Mouse (Mus musculus): ENCODE measurements around the gene Lrrfip1. TPM values are rescaled to one million over a fixed set of nuclear protein-coding genes. Genes with fewer than 3 reads are reported as not detected.

Lrrfip1 gene
- total and polyA plus RNA-seq, 2 experiments from 2014 or later, result 120 to 168 TPM

DNA sequence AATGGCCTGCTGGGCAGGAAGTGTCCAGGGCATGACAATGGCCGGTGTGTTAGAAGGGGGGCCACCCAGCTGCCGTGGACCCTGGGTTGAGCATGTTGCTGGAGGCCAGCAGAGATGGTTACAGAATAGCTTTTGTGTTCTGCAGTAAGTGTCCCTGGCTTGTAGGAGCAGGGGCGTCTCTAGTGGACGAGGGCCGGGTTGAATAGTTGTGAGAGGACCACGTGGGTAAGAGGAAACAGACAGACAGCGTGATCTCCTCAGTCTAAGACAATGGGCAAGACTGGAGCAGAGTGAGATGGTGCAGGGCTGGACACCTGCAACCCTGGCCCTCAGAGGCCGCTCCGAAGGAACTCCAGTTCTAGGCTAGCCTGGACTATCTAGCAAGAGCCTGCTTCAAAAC is 57.2 kb downstream of the Lrrfip1 start:
- peak overlapping the region; percentile 83 for H3K4me2 ChIP-seq (ENCODE audit: low read depth, low read length)
- TF ChIP-seq CTCF (IDR thresholded peaks at IDR 0.05; ENCODE audit: low read depth) (no peak), EP300 (IDR thresholded peaks at IDR 0.05; ENCODE audit: low read depth) (no peak)
- ATAC-seq (ENCODE audit: insufficient read depth, low read depth) (no peak), DNase-seq (ENCODE audit: low spot score) (no peak)
- H3K4me1 ChIP-seq (ENCODE audit: control insufficient read depth, insufficient read depth), result peaks cover 72% of the 10 kb centered on the region
- H3K9ac ChIP-seq (replicated peaks; ENCODE audit: low read depth, low read length), result 0 out of 2 replicates have a peak overlapping the region, but pooled peaks have one; percentile 88
- no peaks in the 10 kb centered on the region for H3K9me3 ChIP-seq (replicated peaks; ENCODE audit: control insufficient read depth, low read length)
- H3K27me3 ChIP-seq (ENCODE audit: control insufficient read depth, insufficient read depth, low read length), result no peaks in the 10 kb centered on the region
- peak overlapping the region; percentile 99 for H3K27ac ChIP-seq (ENCODE audit: low read depth)
- no peaks in the 10 kb centered on the region for H3K36me3 ChIP-seq (replicated peaks; ENCODE audit: control insufficient read depth, insufficient read depth, low read length)
- H3K4me3 ChIP-seq (ENCODE audit: low read depth, low read length), result peak overlapping the region; percentile 69; the same call in 1 of the 2 replicates
- 28% methylated on average over 9 of the region's 9 CpGs for WGBS

DNA sequence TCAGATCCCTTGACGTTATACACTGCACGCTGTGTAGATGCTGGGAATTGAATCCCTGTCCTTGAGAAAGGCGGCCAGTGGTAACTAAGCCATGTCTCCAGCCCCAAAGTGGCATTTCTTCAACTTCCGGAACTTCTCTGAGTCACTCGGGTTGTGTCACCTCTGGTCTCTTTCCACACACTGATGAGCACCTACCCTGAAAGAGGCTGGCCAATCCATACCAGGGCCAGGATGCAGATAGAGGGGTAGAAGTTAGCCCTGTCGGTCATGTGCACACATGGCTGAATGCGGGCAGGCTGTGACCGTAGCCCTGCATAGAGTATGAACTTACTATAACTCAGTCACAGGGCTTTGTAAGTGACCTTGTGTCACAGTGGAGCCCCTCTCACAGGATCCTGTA is 57.9 kb downstream of the Lrrfip1 start:
- WGBS, result 38% methylated on average over 8 of the region's 8 CpGs
- H3K4me2 ChIP-seq (ENCODE audit: low read depth, low read length), result peak overlapping the region; percentile 83
- H3K27ac ChIP-seq (ENCODE audit: low read depth), result peak overlapping the region; percentile 99
- H3K27me3 ChIP-seq (ENCODE audit: control insufficient read depth, insufficient read depth, low read length), result no peaks in the 10 kb centered on the region
- peaks cover 75% of the 10 kb centered on the region for H3K4me1 ChIP-seq (ENCODE audit: control insufficient read depth, insufficient read depth)
- H3K4me3 ChIP-seq (ENCODE audit: low read depth, low read length), result peak overlapping the region; percentile 69; the same call in 1 of the 2 replicates
- no peaks in the 10 kb centered on the region for H3K9me3 ChIP-seq (replicated peaks; ENCODE audit: control insufficient read depth, low read length)
- peak overlapping the region; percentile 38; the same call in 1 of the 2 replicates for H3K9ac ChIP-seq (replicated peaks; ENCODE audit: low read depth, low read length)
- no peaks in the 10 kb centered on the region for H3K36me3 ChIP-seq (replicated peaks; ENCODE audit: control insufficient read depth, insufficient read depth, low read length)
- DNase-seq (ENCODE audit: low spot score) (no peak), ATAC-seq (ENCODE audit: insufficient read depth, low read depth) (no peak)
- TF ChIP-seq CTCF (IDR thresholded peaks at IDR 0.05; ENCODE audit: low read depth), result no peak
- TF ChIP-seq EP300 (IDR thresholded peaks at IDR 0.05; ENCODE audit: low read depth), result no peak

DNA sequence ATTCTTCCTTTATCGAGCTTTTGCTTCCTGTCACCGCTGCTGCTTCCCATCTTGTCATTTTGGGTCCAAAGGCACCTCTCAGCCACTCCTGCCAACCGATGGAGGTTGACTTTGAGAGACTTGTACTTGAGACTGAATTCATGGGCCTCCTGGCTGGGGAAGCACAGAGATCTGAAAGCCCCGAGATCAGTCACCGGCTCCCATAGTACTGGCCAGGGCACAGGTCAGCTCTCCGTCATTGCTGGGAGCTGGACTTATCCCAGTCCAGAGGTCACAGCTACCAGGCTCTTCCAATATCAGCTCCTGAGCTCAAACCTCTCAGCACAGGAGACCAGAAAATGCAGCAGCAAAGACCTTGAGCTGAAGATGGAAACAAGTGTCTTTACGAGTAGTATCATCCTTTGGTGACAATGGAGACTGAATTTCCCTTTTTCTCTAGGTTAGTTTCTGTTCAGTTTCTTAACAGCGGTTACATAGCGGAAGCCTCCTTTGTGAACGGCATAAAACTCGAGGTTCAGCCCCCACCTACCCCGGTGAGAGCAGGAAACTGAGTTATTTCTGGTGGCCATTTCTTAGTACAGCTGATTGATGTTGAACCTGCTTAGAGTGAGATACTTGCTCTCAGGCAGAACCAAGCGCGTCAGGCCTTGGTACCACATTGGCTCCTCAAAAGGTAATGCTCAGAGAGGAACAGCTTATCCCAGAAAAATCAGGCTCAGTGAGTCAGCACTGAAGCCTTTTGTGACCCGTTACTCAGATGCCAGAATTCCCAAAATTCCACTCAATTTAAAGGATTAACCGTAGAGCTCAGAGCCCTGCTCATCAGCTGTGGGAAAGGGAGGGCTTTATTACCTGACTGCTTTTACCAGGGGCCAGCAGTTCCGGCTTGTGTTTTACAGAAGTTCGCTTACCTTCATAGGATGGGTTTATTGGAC is 59.0 kb downstream of the Lrrfip1 start:
- Histone ChIP-seq H3K4me3 (ENCODE audit: low read depth, low read length) (peak overlapping the region; percentile 16; the same call in 1 of the 2 replicates), H3K9ac (replicated peaks; ENCODE audit: low read depth, low read length) (peak overlapping the region; percentile 38; the same call in 1 of the 2 replicates), H3K9me3 (replicated peaks; ENCODE audit: control insufficient read depth, low read length) (no peaks in the 10 kb centered on the region), H3K4me2 (ENCODE audit: low read depth, low read length) (peak overlapping the region; percentile 83), H3K27ac (ENCODE audit: low read depth) (peak overlapping the region; percentile 99), H3K36me3 (replicated peaks; ENCODE audit: control insufficient read depth, insufficient read depth, low read length) (no peaks in the 10 kb centered on the region), H3K4me1 (ENCODE audit: control insufficient read depth, insufficient read depth) (peaks cover 75% of the 10 kb centered on the region), H3K27me3 (ENCODE audit: control insufficient read depth, insufficient read depth, low read length) (no peaks in the 10 kb centered on the region)
- WGBS, result 36% methylated on average over 18 of the region's 18 CpGs
- no peak for TF ChIP-seq EP300 (IDR thresholded peaks at IDR 0.05; ENCODE audit: low read depth)
- no peak for TF ChIP-seq CTCF (IDR thresholded peaks at IDR 0.05; ENCODE audit: low read depth)
- ATAC-seq (ENCODE audit: insufficient read depth, low read depth), result no peak
- no peak for DNase-seq (ENCODE audit: low spot score)

- no peak for TF ChIP-seq EP300 (IDR thresholded peaks at IDR 0.05; ENCODE audit: low read depth)
- no peak for TF ChIP-seq CTCF (IDR thresholded peaks at IDR 0.05; ENCODE audit: low read depth)
- Histone ChIP-seq H3K4me3 (ENCODE audit: low read depth, low read length) (no peak overlapping the region), H3K9ac (replicated peaks; ENCODE audit: low read depth, low read length) (no peak overlapping the region), H3K36me3 (replicated peaks; ENCODE audit: control insufficient read depth, insufficient read depth, low read length) (no peaks in the 10 kb centered on the region), H3K27me3 (ENCODE audit: control insufficient read depth, insufficient read depth, low read length) (no peaks in the 10 kb centered on the region), H3K9me3 (replicated peaks; ENCODE audit: control insufficient read depth, low read length) (no peaks in the 10 kb centered on the region), H3K4me1 (ENCODE audit: control insufficient read depth, insufficient read depth) (peaks cover 81% of the 10 kb centered on the region), H3K27ac (ENCODE audit: low read depth) (peak overlapping the region; percentile 99), H3K4me2 (ENCODE audit: low read depth, low read length) (no peak overlapping the region)
- ATAC-seq (ENCODE audit: insufficient read depth, low read depth) (no peak), DNase-seq (ENCODE audit: low spot score) (no peak)
- WGBS, result 45% methylated on average over 6 of the region's 6 CpGs
Measured at GRCm38 (mm10) chr1:91058251-91058650, 59.7 kb downstream of the Lrrfip1 start.

- no peak for TF ChIP-seq EP300 (IDR thresholded peaks at IDR 0.05; ENCODE audit: low read depth)
- TF ChIP-seq CTCF (IDR thresholded peaks at IDR 0.05; ENCODE audit: low read depth), result no peak
- WGBS, result 30% methylated on average over 9 of the region's 9 CpGs
- H3K4me3 ChIP-seq (ENCODE audit: low read depth, low read length), result no peak overlapping the region
- no peaks in the 10 kb centered on the region for H3K36me3 ChIP-seq (replicated peaks; ENCODE audit: control insufficient read depth, insufficient read depth, low read length)
- no peaks in the 10 kb centered on the region for H3K9me3 ChIP-seq (replicated peaks; ENCODE audit: control insufficient read depth, low read length)
- peak overlapping the region; percentile 87; the same call in 1 of the 2 replicates for H3K27ac ChIP-seq (ENCODE audit: low read depth)
- no peak for ATAC-seq (ENCODE audit: insufficient read depth, low read depth)
- no peak for DNase-seq (ENCODE audit: low spot score)
- H3K27me3 ChIP-seq (ENCODE audit: control insufficient read depth, insufficient read depth, low read length), result no peaks in the 10 kb centered on the region
- peaks cover 90% of the 10 kb centered on the region for H3K4me1 ChIP-seq (ENCODE audit: control insufficient read depth, insufficient read depth)
- H3K9ac ChIP-seq (replicated peaks; ENCODE audit: low read depth, low read length), result 0 out of 2 replicates have a peak overlapping the region, but pooled peaks have one; percentile 8
- no peak overlapping the region for H3K4me2 ChIP-seq (ENCODE audit: low read depth, low read length)
Measured at GRCm38 (mm10) chr1:91059792-91060604, 61.5 kb downstream of the Lrrfip1 start.
